Mouse (Mus musculus) bone marrow, adult 2 months (tissue): ENCODE results near the gene Fbp1.
"Not testable (repeated sequence)": the region's sequence is repeated elsewhere in the genome, so short reads cannot be mapped to it uniquely, and the experiment has no call there.

Experiments used
- CTCF ChIP-seq: fragments of 200-500 bp; IDR thresholded peaks from 2 replicates; pipeline ENCODE4 v1.5.1; 2011; ENCODE audit warnings: low read length, control low read depth; ENCODE audit not compliant: control insufficient read depth, insufficient read depth
- POLR2A ChIP-seq: fragments of 200-500 bp; IDR thresholded peaks from 2 replicates; pipeline ENCODE4 v1.6.1; 2011; ENCODE audit warnings: low read depth, mild to moderate bottlenecking, control low read depth, low read length, borderline replicate concordance; ENCODE audit not compliant: control insufficient read depth

DNA sequence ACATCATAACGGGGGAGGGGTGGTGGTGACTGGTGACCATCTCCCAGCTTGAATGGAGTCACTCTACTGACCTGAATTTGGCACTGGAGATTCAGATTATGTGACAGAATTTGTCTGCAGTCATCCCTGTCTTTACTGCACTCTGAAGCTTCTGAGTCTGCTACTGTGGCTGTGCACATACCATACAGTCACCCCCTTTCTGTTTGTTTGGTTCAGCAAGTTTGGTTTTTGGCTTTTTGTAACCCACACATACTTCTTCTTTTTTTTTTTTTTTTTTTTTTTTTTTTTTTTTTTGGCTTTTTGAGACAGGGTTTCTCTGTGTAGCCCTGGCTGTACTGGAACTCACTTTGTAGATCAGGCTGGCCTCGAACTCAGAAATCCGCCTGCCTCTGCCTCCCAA lies 41.1 kb upstream of the Fbp1 start:
- not testable (repeated sequence) for TF ChIP-seq POLR2A, CTCF
